Mouse (Mus musculus): ENCODE results near the gene Lct. TPM values are rescaled to one million over a fixed set of nuclear protein-coding genes. Genes with fewer than 3 reads are reported as not detected.

The Lct gene
- 1 to 10 TPM; 8.8 to 9.5 TPM for total RNA-seq (2023)

DNA sequence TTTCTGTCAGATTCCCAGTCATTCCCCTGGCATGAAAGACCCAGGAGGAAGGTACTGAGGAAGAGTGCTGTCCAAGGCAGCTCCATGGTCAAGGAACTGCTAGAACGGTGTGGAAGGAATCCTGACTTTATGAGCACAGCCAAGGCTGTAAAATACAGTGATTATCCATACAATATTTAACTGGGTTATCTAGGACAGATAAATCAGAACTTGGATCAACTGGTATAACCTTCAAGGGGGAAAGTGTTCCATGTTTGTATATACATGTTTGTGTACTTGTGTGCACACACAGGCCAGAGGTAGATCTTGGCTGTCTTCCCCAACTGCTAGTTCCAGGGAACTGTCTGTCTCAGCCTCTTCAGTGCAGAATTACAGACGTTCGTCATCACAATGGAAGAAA, at the start of gene Lct:
Gene Lct (minus strand): TSS at position 101 of the 400 bp plus-strand sequence.

DNA sequence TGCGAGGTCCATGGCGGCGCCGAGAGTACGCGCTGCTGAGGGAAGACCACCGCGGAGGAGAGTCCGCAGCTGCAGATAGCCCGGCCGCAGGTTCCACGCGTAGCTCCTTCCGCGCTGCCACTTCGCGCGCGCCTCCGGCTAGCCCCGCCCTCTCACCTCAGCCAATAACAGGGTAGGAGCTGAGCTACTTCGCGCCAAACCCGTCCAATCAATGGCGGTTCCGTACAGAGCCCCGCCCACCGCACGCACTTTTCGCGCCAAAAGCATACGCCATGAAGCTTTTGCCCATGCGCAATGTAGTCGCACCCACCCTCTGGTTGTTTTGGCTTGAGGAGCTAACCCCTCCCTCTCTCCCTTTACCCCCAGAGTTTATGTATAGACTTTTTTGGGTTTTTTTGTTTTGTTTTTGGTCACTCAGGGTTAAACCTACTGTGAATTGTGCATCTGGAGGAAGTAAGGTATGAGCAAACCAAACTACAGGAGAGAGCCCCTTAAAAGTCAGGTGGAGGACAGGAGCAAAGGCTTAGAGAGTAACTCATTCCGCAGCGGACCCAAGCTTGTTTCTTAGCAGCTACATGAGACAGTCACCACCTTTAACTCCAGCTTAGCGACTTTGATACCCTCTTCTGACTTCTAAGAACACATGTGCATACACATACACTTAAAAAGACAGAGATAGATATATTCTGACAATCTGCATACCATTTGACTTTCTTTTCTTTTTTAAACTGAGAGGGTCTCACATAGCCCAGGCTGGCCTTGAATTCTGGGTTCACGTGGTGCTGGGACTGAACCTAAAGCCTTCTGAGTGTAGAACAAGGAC, 31.6 kb upstream of the Lct start, which contains the start of gene Mcm6:
Gene Mcm6 (minus strand): TSS at position 111 of the 823 bp plus-strand sequence.

DNA sequence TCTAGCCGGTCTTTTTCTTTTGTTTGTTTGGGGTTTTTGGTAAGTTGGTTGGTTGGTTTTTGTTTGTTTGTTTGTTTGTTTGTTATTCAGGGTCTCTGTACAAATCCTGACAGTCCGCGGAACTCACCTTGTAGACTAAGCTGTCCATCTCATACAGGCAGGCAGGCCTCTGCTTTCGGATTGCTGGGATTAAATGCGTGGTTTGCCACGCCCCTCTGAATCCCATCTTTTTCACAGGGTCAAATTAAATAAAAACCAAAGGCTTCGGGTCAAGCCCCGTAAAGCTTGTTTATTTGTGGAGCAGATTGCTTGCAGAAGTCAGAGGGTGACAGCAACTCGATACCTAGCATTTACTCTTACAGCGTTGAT, 84.5 kb downstream of the Lct start, which contains the start of gene Ubxn4:
Gene Ubxn4 (plus strand): TSS at position 338 of the 369 bp plus-strand sequence.

Other genes starting within 250 kb of the Lct start
- gene Zranb3, start 225.3 kb downstream of the Lct start, total RNA-seq (2023), result 1 to 10 TPM; 7.0 to 9.9 TPM
- gene R3hdm1, start 225.0 kb downstream of the Lct start, total RNA-seq (2023), result 10 to 100 TPM; 49.4 to 52.8 TPM
- gene Ubxn4, start 84.4 kb downstream of the Lct start, total RNA-seq (2023), result 10 to 100 TPM; 49.9 to 62.9 TPM
- 10 to 100 TPM; 94.1 to 98.5 TPM for gene Mcm6, start 31.3 kb upstream of the Lct start, total RNA-seq (2023)
- 10 to 100 TPM; 67.9 to 81.9 TPM for gene Dars, start 89.0 kb upstream of the Lct start, total RNA-seq (2023)